Comparison of ENCODE assay signal across 9 mouse cellular contexts in genomic region chr2:169008756-169009155, GRCm38 (mm10). TPM values are rescaled to one million over a fixed set of nuclear protein-coding genes. Genes with fewer than 3 reads are reported as not detected.
DNase-seq lines count a peak whose midpoint lies in the region; ATAC-seq and TF ChIP-seq lines count a peak whose summit lies in the region.
"Had no signal": no experiment of that assay in that cellular context is flagged by ENCODE, and none has a peak within 500 bp of the region (broad histone marks: within the 10 kb centered on the region; RNA-seq: fewer than 3 reads in every experiment).

No protein-coding gene starts in this region.

- no peak overlapping the region for H3K9ac ChIP-seq in stomach, embryonic 16.5 days (ENCODE audit: low read length)
- H3K9ac ChIP-seq in stomach, postnatal 0 days (ENCODE audit: low read length): no peak overlapping the region
- no peak overlapping the region for H3K9ac ChIP-seq in kidney, postnatal 0 days (ENCODE audit: low read depth, low read length)
- H3K9ac ChIP-seq: liver, embryonic 15.5 days had no signal

- H3K4me3 ChIP-seq in stomach, embryonic 16.5 days (replicated peaks; ENCODE audit: low read length): no peak overlapping the region
- no peak overlapping the region for H3K4me3 ChIP-seq in stomach, postnatal 0 days (ENCODE audit: low read depth, low read length)
- H3K4me3 ChIP-seq in kidney, postnatal 0 days (replicated peaks; ENCODE audit: low read depth, low read length): no peak overlapping the region
- H3K4me3 ChIP-seq: liver, embryonic 15.5 days had no signal

- ATAC-seq in CD4-positive, CD25-positive, alpha-beta regulatory T cell, adult 4 months: no peak
- ATAC-seq in stomach, embryonic 16.5 days (ENCODE audit: insufficient read depth, low FRiP score): no peak
- ATAC-seq in stomach, postnatal 0 days (ENCODE audit: low FRiP score, low TSS enrichment): no peak
- no peak for ATAC-seq in kidney, postnatal 0 days (replicated peaks; ENCODE audit: low FRiP score, low read depth)

- H3K9me3 ChIP-seq in stomach, embryonic 16.5 days (replicated peaks; ENCODE audit: control insufficient read depth, low read length): no peaks in the 10 kb centered on the region
- no peaks in the 10 kb centered on the region for H3K9me3 ChIP-seq in stomach, postnatal 0 days (ENCODE audit: control insufficient read depth, low read length)
- no peaks in the 10 kb centered on the region for H3K9me3 ChIP-seq in kidney, postnatal 0 days (replicated peaks; ENCODE audit: low read length)
- H3K9me3 ChIP-seq: liver, embryonic 15.5 days had no signal

- H3K4me1 ChIP-seq in stomach, embryonic 16.5 days (ENCODE audit: control insufficient read depth, insufficient read depth, low read length): no peaks in the 10 kb centered on the region
- H3K4me1 ChIP-seq in stomach, postnatal 0 days (replicated peaks; ENCODE audit: control insufficient read depth, insufficient read depth): no peaks in the 10 kb centered on the region
- no peaks in the 10 kb centered on the region; the same call in 1 of the 2 replicates for H3K4me1 ChIP-seq in kidney, postnatal 0 days (replicated peaks; ENCODE audit: insufficient read depth, low read length)
- H3K4me1 ChIP-seq: liver, embryonic 15.5 days had no signal

- TF ChIP-seq EP300 in stomach, postnatal 0 days (optimal IDR thresholded peaks at IDR 0.05): no peak

- no peaks in the 10 kb centered on the region for H3K27me3 ChIP-seq in stomach, embryonic 16.5 days (ENCODE audit: control insufficient read depth, insufficient read depth, low read length)
- no peaks in the 10 kb centered on the region for H3K27me3 ChIP-seq in stomach, postnatal 0 days (ENCODE audit: control insufficient read depth, insufficient read depth, low read length)
- no peaks in the 10 kb centered on the region for H3K27me3 ChIP-seq in kidney, postnatal 0 days (ENCODE audit: insufficient read depth, low read length)

- TF ChIP-seq CTCF in stomach, postnatal 0 days (IDR thresholded peaks at IDR 0.05; ENCODE audit: low read depth): no peak
- TF ChIP-seq CTCF in kidney, postnatal 0 days (IDR thresholded peaks at IDR 0.05; ENCODE audit: low read depth): no peak

- H3K4me2 ChIP-seq in stomach, embryonic 16.5 days (ENCODE audit: low read depth, low read length): peak overlapping the region; percentile 3; the same call in 1 of the 2 replicates
- no peak overlapping the region for H3K4me2 ChIP-seq in stomach, postnatal 0 days (replicated peaks; ENCODE audit: low read depth)
- peak overlapping the region; percentile 36 for H3K4me2 ChIP-seq in kidney, postnatal 0 days (ENCODE audit: low read length)
- H3K4me2 ChIP-seq: liver, embryonic 15.5 days had no signal

- 70% methylated on average over 20 of the region's 20 CpGs for WGBS in stomach, embryonic 16.5 days
- WGBS in stomach, postnatal 0 days: 76% methylated on average over 20 of the region's 20 CpGs
- WGBS in kidney, postnatal 0 days: 52% methylated on average over 20 of the region's 20 CpGs

- H3K27ac ChIP-seq in stomach, embryonic 16.5 days (ENCODE audit: low read length): no peak overlapping the region
- H3K27ac ChIP-seq in stomach, postnatal 0 days (replicated peaks): no peak overlapping the region
- peak overlapping the region; percentile 34; the same call in 1 of the 2 replicates for H3K27ac ChIP-seq in kidney, postnatal 0 days
- H3K27ac ChIP-seq: liver, embryonic 15.5 days had no signal

- H3K36me3 ChIP-seq in stomach, embryonic 16.5 days (ENCODE audit: control insufficient read depth, insufficient read depth, low read length): no peaks in the 10 kb centered on the region
- no peaks in the 10 kb centered on the region for H3K36me3 ChIP-seq in stomach, postnatal 0 days (ENCODE audit: control insufficient read depth, insufficient read depth, low read length)
- no peaks in the 10 kb centered on the region for H3K36me3 ChIP-seq in kidney, postnatal 0 days (ENCODE audit: insufficient read depth, low read length)
- H3K36me3 ChIP-seq: liver, embryonic 15.5 days had no signal

- DNase-seq in CD4-positive, CD25-positive, alpha-beta regulatory T cell, adult 2 months (ENCODE audit: low read depth, low spot score): peak; percentile 55
- DNase-seq in stomach, postnatal 0 days (ENCODE audit: low spot score): no peak
- DNase-seq in kidney, postnatal 0 days (ENCODE audit: low spot score): peak; percentile 42
- DNase-seq in urinary bladder, adult 2 months (ENCODE audit: low spot score): no peak
- DNase-seq in right cerebral cortex, postnatal 4 days: no peak
- DNase-seq in adrenal gland, adult 8-10 months: no peak

RNA-seq across cellular contexts. Expression of gene Zfp64, which starts 53.4 kb away (rescaled TPM):
- polyA plus RNA-seq in CD4-positive, CD25-positive, alpha-beta regulatory T cell, adult 4 months (2017; shearing (Covaris generic)): 10 to 100 TPM; 26.5 to 40.1 TPM
- 35.6 and 37.9 TPM in 2 replicates for polyA plus RNA-seq in stomach, embryonic 16.5 days (2015; fragmentation: Nextera tagmentation; extraction: Ambion mirVana)
- 28.0 and 29.8 TPM in 2 replicates for polyA plus RNA-seq in stomach, postnatal 0 days (2015; fragmentation: Nextera tagmentation; extraction: Ambion mirVana)
- polyA plus RNA-seq in kidney, postnatal 0 days (2015; fragmentation: Nextera tagmentation; extraction: Ambion mirVana): 20.4 and 22.0 TPM in 2 replicates
- 13.4 and 14.3 TPM in 2 replicates for polyA plus RNA-seq in urinary bladder, adult 2 months (2012; rRNA removed)
- 10 to 100 TPM; 15.5 to 23.2 (median 19.7) TPM for total RNA-seq in adrenal gland, adult 8-10 months (2022)

Comparison
In these comparisons a context has a peak if more than half of its experiments do, and no peak if none do; other contexts are left out.
1. DNase-seq: peak in CD4-positive, CD25-positive, alpha-beta regulatory T cell, adult 2 months (single experiment) and kidney, postnatal 0 days (single experiment); none in stomach, postnatal 0 days (single experiment), urinary bladder, adult 2 months (single experiment), right cerebral cortex, postnatal 4 days (single experiment) and adrenal gland, adult 8-10 months (single experiment).